Mouse (Mus musculus): ENCODE data around the gene Prdm10. TPM values are rescaled to one million over a fixed set of nuclear protein-coding genes. Genes with fewer than 3 reads are reported as not detected.

The Prdm10 gene
- polyA plus RNA-seq, 1 experiment from 2014 or later, result 2.3 TPM

- peaks cover 23% of the 10 kb centered on the region for H3K36me3 ChIP-seq (replicated peaks)
Measured at GRCm38 (mm10) chr9:31331906-31332305, 51.6 kb downstream of the Prdm10 start.

GRCm38 (mm10) chr9:31332826-31333225, 52.5 kb downstream of the Prdm10 start:
- H3K4me1 ChIP-seq (replicated peaks), result no peaks in the 10 kb centered on the region
- H3K27me3 ChIP-seq, result no peaks in the 10 kb centered on the region
- ATAC-seq (ENCODE audit: insufficient read depth), result no peak
- no peak overlapping the region for H3K4me3 ChIP-seq (replicated peaks)
- peaks cover 16% of the 10 kb centered on the region; the same call in 1 of the 2 replicates for H3K36me3 ChIP-seq (replicated peaks)
- H3K9me3 ChIP-seq (replicated peaks), result no peaks in the 10 kb centered on the region
- H3K27ac ChIP-seq (replicated peaks), result no peak overlapping the region
- H3K9ac ChIP-seq, result no peak overlapping the region
- H3K4me2 ChIP-seq, result no peak overlapping the region

More at GRCm38 (mm10) chr9:31331906-31332305, 51.6 kb downstream of the Prdm10 start:
- H3K4me3 ChIP-seq (replicated peaks), result no peak overlapping the region
- ATAC-seq (ENCODE audit: insufficient read depth), result no peak
- no peak overlapping the region for H3K27ac ChIP-seq (replicated peaks)
- 62% methylated on average over 3 of the region's 3 CpGs for WGBS (ENCODE audit: insufficient replicate concordance)
- H3K27me3 ChIP-seq, result no peaks in the 10 kb centered on the region
- no peak overlapping the region for H3K9ac ChIP-seq
- no peaks in the 10 kb centered on the region for H3K4me1 ChIP-seq (replicated peaks)
- H3K9me3 ChIP-seq (replicated peaks), result no peaks in the 10 kb centered on the region
- no peak overlapping the region for H3K4me2 ChIP-seq

DNA sequence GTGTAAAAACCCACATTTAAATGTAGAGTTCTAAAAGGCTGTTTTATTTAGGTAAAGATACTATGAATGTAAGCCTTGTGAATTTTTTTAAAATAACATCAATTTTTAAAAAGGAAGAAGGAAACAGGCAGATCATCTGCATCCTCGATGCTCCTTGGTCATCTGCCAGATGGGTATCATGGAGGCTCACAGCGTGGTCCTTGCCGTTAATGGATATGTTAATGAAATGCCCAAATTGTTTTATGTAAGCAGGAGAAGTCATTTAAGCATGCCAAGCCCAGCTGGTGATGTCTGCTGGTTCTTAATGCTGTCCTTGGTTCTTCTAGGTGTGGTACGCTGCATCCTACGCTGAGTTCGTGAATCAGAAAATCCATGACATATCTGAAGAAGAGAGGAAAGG, 54.7 kb downstream of the Prdm10 start:
- Histone ChIP-seq H3K9ac (no peak overlapping the region), H3K4me3 (replicated peaks) (no peak overlapping the region), H3K4me2 (no peak overlapping the region), H3K9me3 (replicated peaks) (no peaks in the 10 kb centered on the region), H3K27me3 (no peaks in the 10 kb centered on the region), H3K27ac (replicated peaks) (no peak overlapping the region), H3K4me1 (replicated peaks) (no peaks in the 10 kb centered on the region), H3K36me3 (replicated peaks) (peaks cover 6% of the 10 kb centered on the region; the same call in 1 of the 2 replicates)
- WGBS (ENCODE audit: insufficient replicate concordance), result 88% methylated on average over 6 of the region's 6 CpGs
- ATAC-seq (ENCODE audit: insufficient read depth), result no peak

- H3K4me3 ChIP-seq (replicated peaks), result no peak overlapping the region
- H3K36me3 ChIP-seq (replicated peaks), result peaks cover 20% of the 10 kb centered on the region
- no peak overlapping the region for H3K9ac ChIP-seq
- 80% methylated on average over 11 of the region's 11 CpGs for WGBS (ENCODE audit: insufficient replicate concordance)
- H3K4me1 ChIP-seq (replicated peaks), result no peaks in the 10 kb centered on the region
- H3K27me3 ChIP-seq, result no peaks in the 10 kb centered on the region
- no peak overlapping the region for H3K4me2 ChIP-seq
- ATAC-seq (ENCODE audit: insufficient read depth), result no peak
- no peak overlapping the region for H3K27ac ChIP-seq (replicated peaks)
- H3K9me3 ChIP-seq (replicated peaks), result no peaks in the 10 kb centered on the region
Measured at GRCm38 (mm10) chr9:31344289-31344831, 64.0 kb downstream of the Prdm10 start.

GRCm38 (mm10) chr9:31346575-31347080, 66.3 kb downstream of the Prdm10 start:
- no peak for ATAC-seq (ENCODE audit: insufficient read depth)
- WGBS (ENCODE audit: insufficient replicate concordance), result 71% methylated on average over 15 of the region's 15 CpGs
- no peak overlapping the region for H3K27ac ChIP-seq (replicated peaks)
- H3K36me3 ChIP-seq (replicated peaks), result peaks cover 16% of the 10 kb centered on the region
- no peaks in the 10 kb centered on the region for H3K4me1 ChIP-seq (replicated peaks)
- H3K4me3 ChIP-seq (replicated peaks), result no peak overlapping the region
- no peak overlapping the region for H3K9ac ChIP-seq
- H3K4me2 ChIP-seq, result no peak overlapping the region
- no peaks in the 10 kb centered on the region for H3K9me3 ChIP-seq (replicated peaks)
- H3K27me3 ChIP-seq, result no peaks in the 10 kb centered on the region

DNA sequence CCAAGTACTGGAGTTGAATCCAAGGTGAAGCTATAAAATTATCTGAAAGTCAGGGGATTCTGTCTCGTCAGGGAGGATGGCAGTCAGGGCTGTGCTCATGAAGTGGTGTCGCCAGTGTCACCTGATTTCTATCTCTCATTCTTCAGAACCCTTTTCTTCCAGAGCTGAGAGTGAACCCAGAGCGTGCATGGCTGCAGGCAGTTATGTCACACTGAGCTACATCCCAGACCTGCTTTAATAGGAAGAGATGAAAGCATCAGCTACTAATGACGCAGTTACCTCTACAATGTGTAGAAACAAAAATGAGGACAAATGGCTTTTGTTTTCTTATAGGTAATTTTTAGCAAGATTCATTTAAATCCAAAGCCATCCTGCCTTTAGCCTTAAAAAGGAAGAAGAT, 68.1 kb downstream of the Prdm10 start:
- no peak overlapping the region for H3K4me3 ChIP-seq (replicated peaks)
- no peak overlapping the region for H3K4me2 ChIP-seq
- H3K27ac ChIP-seq (replicated peaks), result no peak overlapping the region
- 0 out of 2 replicates have a peak, but pooled peaks cover 7% of the 10 kb centered on the region for H3K4me1 ChIP-seq (replicated peaks)
- H3K36me3 ChIP-seq (replicated peaks), result peaks cover 16% of the 10 kb centered on the region
- no peaks in the 10 kb centered on the region for H3K27me3 ChIP-seq
- WGBS (ENCODE audit: insufficient replicate concordance), result 70% methylated on average over 4 of the region's 4 CpGs
- no peaks in the 10 kb centered on the region for H3K9me3 ChIP-seq (replicated peaks)
- H3K9ac ChIP-seq, result no peak overlapping the region
- ATAC-seq (ENCODE audit: insufficient read depth), result no peak

- WGBS (ENCODE audit: insufficient replicate concordance), result 65% methylated on average over 11 of the region's 11 CpGs
- H3K36me3 ChIP-seq (replicated peaks), result peaks cover 19% of the 10 kb centered on the region
- H3K9me3 ChIP-seq (replicated peaks), result no peaks in the 10 kb centered on the region
- H3K27me3 ChIP-seq, result no peaks in the 10 kb centered on the region
- no peak overlapping the region for H3K4me2 ChIP-seq
- ATAC-seq (ENCODE audit: insufficient read depth), result no peak
- H3K27ac ChIP-seq (replicated peaks), result no peak overlapping the region
- 0 out of 2 replicates have a peak, but pooled peaks cover 7% of the 10 kb centered on the region for H3K4me1 ChIP-seq (replicated peaks)
- no peak overlapping the region for H3K9ac ChIP-seq
- H3K4me3 ChIP-seq (replicated peaks), result no peak overlapping the region
Measured at GRCm38 (mm10) chr9:31348915-31349314, 68.6 kb downstream of the Prdm10 start.

- ATAC-seq (ENCODE audit: insufficient read depth), result no peak
- Histone ChIP-seq H3K9me3 (replicated peaks) (no peaks in the 10 kb centered on the region), H3K4me3 (replicated peaks) (no peak overlapping the region), H3K4me1 (replicated peaks) (0 out of 2 replicates have a peak, but pooled peaks cover 7% of the 10 kb centered on the region), H3K9ac (no peak overlapping the region), H3K4me2 (no peak overlapping the region), H3K27me3 (no peaks in the 10 kb centered on the region), H3K27ac (replicated peaks) (no peak overlapping the region), H3K36me3 (replicated peaks) (peaks cover 38% of the 10 kb centered on the region)
- WGBS (ENCODE audit: insufficient replicate concordance), result 64% methylated on average over 2 of the region's 2 CpGs
Measured at GRCm38 (mm10) chr9:31352716-31353115, 72.4 kb downstream of the Prdm10 start.

DNA sequence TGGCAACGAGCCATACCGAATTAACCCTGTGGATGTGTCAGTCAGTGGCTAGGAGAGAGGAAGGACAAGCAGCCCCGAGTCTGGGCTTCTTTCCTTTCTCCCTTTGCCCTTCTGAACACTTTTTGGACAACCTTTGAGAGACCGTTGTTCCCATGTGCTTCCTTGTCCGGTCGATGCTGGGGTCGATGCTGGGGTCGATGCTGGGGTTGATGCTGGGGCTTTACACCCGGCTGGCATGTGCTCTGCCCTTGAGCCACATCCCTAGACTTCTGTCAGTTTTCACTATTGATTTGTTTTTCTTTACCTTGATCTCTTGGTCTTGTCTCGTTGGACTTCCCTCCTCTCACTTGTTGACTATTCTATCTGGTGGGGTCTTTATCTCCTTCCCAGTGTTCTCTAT, 73.2 kb downstream of the Prdm10 start:
- peak overlapping the region; percentile 57 for H3K27ac ChIP-seq (replicated peaks)
- 79% methylated on average over 10 of the region's 10 CpGs for WGBS (ENCODE audit: insufficient replicate concordance)
- H3K9me3 ChIP-seq (replicated peaks), result no peaks in the 10 kb centered on the region
- H3K4me1 ChIP-seq (replicated peaks), result 0 out of 2 replicates have a peak, but pooled peaks cover 7% of the 10 kb centered on the region
- no peak overlapping the region; the same call in 1 of the 2 replicates for H3K4me2 ChIP-seq
- H3K4me3 ChIP-seq (replicated peaks), result no peak overlapping the region
- H3K36me3 ChIP-seq (replicated peaks), result peaks cover 45% of the 10 kb centered on the region
- H3K27me3 ChIP-seq, result no peaks in the 10 kb centered on the region
- ATAC-seq (ENCODE audit: insufficient read depth), result peak; percentile 45; the same call in 1 of the 2 replicates
- H3K9ac ChIP-seq, result no peak overlapping the region

- H3K27ac ChIP-seq (replicated peaks), result peak overlapping the region; percentile 57
- H3K9ac ChIP-seq, result no peak overlapping the region
- H3K27me3 ChIP-seq, result no peaks in the 10 kb centered on the region
- H3K9me3 ChIP-seq (replicated peaks), result no peaks in the 10 kb centered on the region
- no peak overlapping the region for H3K4me3 ChIP-seq (replicated peaks)
- WGBS (ENCODE audit: insufficient replicate concordance), result 71% methylated on average over 7 of the region's 7 CpGs
- ATAC-seq (ENCODE audit: insufficient read depth), result peak; percentile 71
- 0 out of 2 replicates have a peak, but pooled peaks cover 7% of the 10 kb centered on the region for H3K4me1 ChIP-seq (replicated peaks)
- peaks cover 49% of the 10 kb centered on the region for H3K36me3 ChIP-seq (replicated peaks)
- H3K4me2 ChIP-seq, result no peak overlapping the region; the same call in 1 of the 2 replicates
Measured at GRCm38 (mm10) chr9:31354051-31354450, 73.7 kb downstream of the Prdm10 start.

GRCm38 (mm10) chr9:31363698-31364609, 83.6 kb downstream of the Prdm10 start:
- no peak overlapping the region for H3K4me3 ChIP-seq (replicated peaks)
- H3K9me3 ChIP-seq (replicated peaks), result no peaks in the 10 kb centered on the region
- no peaks in the 10 kb centered on the region for H3K27me3 ChIP-seq
- H3K27ac ChIP-seq (replicated peaks), result no peak overlapping the region
- H3K36me3 ChIP-seq (replicated peaks), result peaks cover 47% of the 10 kb centered on the region
- 0 out of 2 replicates have a peak, but pooled peaks cover 3% of the 10 kb centered on the region for H3K4me1 ChIP-seq (replicated peaks)
- 82% methylated on average over 9 of the region's 9 CpGs for WGBS (ENCODE audit: insufficient replicate concordance)
- no peak overlapping the region for H3K9ac ChIP-seq
- no peak for ATAC-seq (ENCODE audit: insufficient read depth)
- H3K4me2 ChIP-seq, result no peak overlapping the region
